Mouse (Mus musculus) limb, embryonic 14.5 days (tissue): ENCODE measurements at regions not wholly inside any gene's neighbourhood (a gene's known extent, or its start where the extent isn't known, plus 50 kb on each side); places are given as distances from the start of the nearest gene placed in this dataset.
"Not testable (repeated sequence)": the region's sequence is repeated elsewhere in the genome, so short reads cannot be mapped to it uniquely, and the experiment has no call there.

Experiments used
- ATAC-seq: fragments of 200-750 bp; cut with Nextera tagmentation; 2 replicates; pipeline ENCODE4 v1.8.0; 2017; ENCODE audit warnings: low read depth, moderate number of reproducible peaks, moderate TSS enrichment; ENCODE audit not compliant: low FRiP score
- DNase-seq: peaks from one replicate; pipeline ENCODE4 v3.0.0-alpha.2; 2015; ENCODE audit warnings: low spot score
- H3K27ac ChIP-seq: fragments of 300-500 bp; sonication (generic); replicated peaks from 2 replicates; pipeline ENCODE4 v1.5.1; 2014; ENCODE audit warnings: low read depth, mild to moderate bottlenecking, low read length, moderate library complexity, mixed read lengths
- H3K27me3 ChIP-seq: fragments of 300-500 bp; sonication (generic); 2 replicates; pipeline ENCODE4 v1.6.1; 2014; ENCODE audit warnings: low read length, mixed read lengths; ENCODE audit not compliant: control insufficient read depth, insufficient read depth
- H3K36me3 ChIP-seq: fragments of 300-500 bp; sonication (generic); 2 replicates; pipeline ENCODE4 v1.6.1; 2014; ENCODE audit warnings: mild to moderate bottlenecking, low read length, moderate library complexity, mixed read lengths; ENCODE audit not compliant: control insufficient read depth, insufficient read depth
- H3K4me1 ChIP-seq: fragments of 300-500 bp; sonication (generic); 2 replicates; pipeline ENCODE4 v1.6.1; 2014; ENCODE audit warnings: antibody characterized with exemption, low read length, mixed read lengths; ENCODE audit not compliant: control insufficient read depth, insufficient read depth
- H3K4me2 ChIP-seq: fragments of 300-500 bp; sonication (generic); replicated peaks from 2 replicates; pipeline ENCODE4 v1.6.1; 2014; ENCODE audit warnings: low read depth, mild to moderate bottlenecking, low read length, moderate library complexity; ENCODE audit not compliant: severe bottlenecking
- H3K4me3 ChIP-seq: fragments of 300-500 bp; sonication (generic); replicated peaks from 2 replicates; pipeline ENCODE4 v1.5.1; 2014; ENCODE audit warnings: low read length
- H3K9ac ChIP-seq: fragments of 300-500 bp; sonication (generic); 2 replicates; pipeline ENCODE4 v1.6.1; 2014; ENCODE audit warnings: mild to moderate bottlenecking, low read depth, low read length, moderate library complexity; ENCODE audit not compliant: severe bottlenecking
- H3K9me3 ChIP-seq: fragments of 300-500 bp; sonication (generic); 2 replicates; pipeline ENCODE4 v1.6.1; 2016; ENCODE audit warnings: low read length; ENCODE audit not compliant: control insufficient read depth
- POLR2A ChIP-seq: fragments of 200-500 bp; IDR thresholded peaks from 2 replicates; pipeline ENCODE4 v1.8.0; 2012; ENCODE audit warnings: inconsistent platforms, mild to moderate bottlenecking, moderate library complexity, borderline replicate concordance; ENCODE audit not compliant: insufficient read depth, insufficient read length; ENCODE audit errors: extremely low read depth
- WGBS: fragments of 180-500 bp; shearing (Covaris S2); extraction: QIAGEN DNeasy Blood & Tissue Kit; methylation state at CpG from one replicate; pipeline ENCODE4 v1.1.7; 2014; 5-methylcytosine and 5-hydroxymethylcytosine counted together

GRCm38 (mm10) chr12:113333399-113333798 lies 147.7 kb downstream of the Tmem121 start:
- no peak for TF ChIP-seq POLR2A
- DNase-seq: no peak
- no peaks in the 10 kb centered on the region for H3K4me1 ChIP-seq
- no peak overlapping the region for H3K4me3 ChIP-seq
- H3K4me2 ChIP-seq: no peak overlapping the region
- no peak overlapping the region for H3K27ac ChIP-seq
- H3K9ac ChIP-seq: no peak overlapping the region
- no peaks in the 10 kb centered on the region for H3K27me3 ChIP-seq
- ATAC-seq: no peak
- no peaks in the 10 kb centered on the region for H3K36me3 ChIP-seq
- no peaks in the 10 kb centered on the region for H3K9me3 ChIP-seq

- not testable (repeated sequence) for H3K27ac ChIP-seq, DNase-seq, H3K4me1 ChIP-seq, H3K36me3 ChIP-seq, H3K9ac ChIP-seq, H3K4me3 ChIP-seq, H3K9me3 ChIP-seq, ATAC-seq, H3K27me3 ChIP-seq, H3K4me2 ChIP-seq
- WGBS: 92% methylated on average over 3 of the region's 3 CpGs
Observed at GRCm38 (mm10) chr12:113333853-113334252, 148.1 kb downstream of the Tmem121 start.

GRCm38 (mm10) chr12:113337271-113337670 lies 151.5 kb downstream of the Tmem121 start:
- Histone ChIP-seq H3K9ac (no peak overlapping the region), H3K27me3 (no peaks in the 10 kb centered on the region), H3K4me1 (no peaks in the 10 kb centered on the region), H3K9me3 (no peaks in the 10 kb centered on the region), H3K36me3 (no peaks in the 10 kb centered on the region), H3K4me2 (no peak overlapping the region), H3K27ac (no peak overlapping the region), H3K4me3 (no peak overlapping the region)
- ATAC-seq: no peak
- 52% methylated on average over 3 of the region's 3 CpGs for WGBS
- no peak for DNase-seq
- TF ChIP-seq POLR2A: no peak

- no peaks in the 10 kb centered on the region for H3K27me3 ChIP-seq
- H3K4me1 ChIP-seq: no peaks in the 10 kb centered on the region
- no peaks in the 10 kb centered on the region for H3K36me3 ChIP-seq
- DNase-seq (no peak), ATAC-seq (no peak)
- H3K9me3 ChIP-seq: no peaks in the 10 kb centered on the region
- no peak overlapping the region for H3K9ac ChIP-seq
- no peak overlapping the region for H3K4me3 ChIP-seq
- H3K4me2 ChIP-seq: no peak overlapping the region
- no peak overlapping the region for H3K27ac ChIP-seq
- 58% methylated on average over 7 of the region's 7 CpGs for WGBS
- TF ChIP-seq POLR2A: no peak
Observed at GRCm38 (mm10) chr12:113338891-113339290, 150.4 kb upstream of the Adam6b start.

- no peak for ATAC-seq
- H3K9ac ChIP-seq: no peak overlapping the region
- DNase-seq: no peak
- H3K4me2 ChIP-seq: no peak overlapping the region
- H3K27ac ChIP-seq: no peak overlapping the region
- H3K27me3 ChIP-seq: no peaks in the 10 kb centered on the region
- no peaks in the 10 kb centered on the region for H3K9me3 ChIP-seq
- H3K36me3 ChIP-seq: no peaks in the 10 kb centered on the region
- no peak for TF ChIP-seq POLR2A
- WGBS: 62% methylated on average over 3 of the region's 3 CpGs
- no peak overlapping the region for H3K4me3 ChIP-seq
- H3K4me1 ChIP-seq: no peaks in the 10 kb centered on the region
Observed at GRCm38 (mm10) chr12:113341046-113341445, 148.3 kb upstream of the Adam6b start.

GRCm38 (mm10) chr12:113355132-113355531 lies 134.2 kb upstream of the Adam6b start:
- Histone ChIP-seq H3K27me3 (no peaks in the 10 kb centered on the region), H3K4me3 (no peak overlapping the region), H3K9me3 (no peaks in the 10 kb centered on the region), H3K27ac (no peak overlapping the region; the same call in 1 of the 2 replicates), H3K4me1 (no peaks in the 10 kb centered on the region), H3K4me2 (no peak overlapping the region), H3K9ac (no peak overlapping the region), H3K36me3 (no peaks in the 10 kb centered on the region)
- no peak for TF ChIP-seq POLR2A
- DNase-seq (no peak), ATAC-seq (0 out of 2 replicates have a peak, but pooled peaks have one; percentile 44)
- WGBS: 15% methylated on average over 2 of the region's 2 CpGs
